Mouse (Mus musculus) effector memory CD4-positive, alpha-beta T cell, adult 7 months (primary cell): ENCODE measurements around the gene Prpf39. TPM values are rescaled to one million over a fixed set of nuclear protein-coding genes. Genes with fewer than 3 reads are reported as not detected.

Experiments
- polyA plus RNA-seq: library from polyadenylated mRNA; unstranded; fragments of 100-300 nt; shearing (Covaris generic); gene quantifications from one replicate; pipeline ENCODE4 v1.2.1, GENCODE M21; 2017

Gene Prpf39
- polyA plus RNA-seq: 75.0 TPM

DNA sequence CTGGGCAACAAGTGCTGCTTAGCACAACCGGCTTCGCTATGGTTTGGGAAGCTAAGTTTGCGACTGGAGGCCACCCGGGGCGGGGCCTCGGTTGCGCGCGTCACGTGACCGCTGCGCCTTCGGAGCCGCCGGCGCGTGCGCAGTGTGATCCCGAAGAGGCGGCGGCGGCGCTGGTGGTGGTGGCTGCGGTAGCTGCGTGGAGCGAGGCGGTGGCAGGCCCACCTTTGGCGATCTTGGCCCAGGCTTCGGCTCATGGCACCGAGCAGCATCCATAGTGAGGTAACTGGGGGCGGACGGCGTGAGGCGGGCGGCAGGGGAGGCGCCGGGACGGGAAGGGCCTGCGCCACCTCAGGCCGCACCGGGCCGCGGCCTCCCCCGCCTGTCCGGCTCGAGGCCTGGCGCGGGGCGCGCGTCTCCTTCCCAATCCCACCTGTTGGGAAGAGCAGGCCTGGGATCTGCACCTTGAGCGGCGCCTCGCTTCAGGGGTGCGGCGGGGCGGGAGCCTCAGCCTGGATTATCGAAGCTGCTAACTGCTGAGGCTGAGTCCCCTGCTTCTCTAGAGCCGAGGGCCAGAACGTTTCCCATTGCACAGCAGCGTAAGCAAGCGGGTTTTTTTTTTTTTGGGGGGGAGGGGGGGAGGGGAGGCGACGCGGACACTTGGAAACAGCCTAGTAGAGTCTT is at the start of gene Prpf39:
Prpf39 (plus strand) TSS at position 144 of the 681 bp plus-strand sequence.

DNA sequence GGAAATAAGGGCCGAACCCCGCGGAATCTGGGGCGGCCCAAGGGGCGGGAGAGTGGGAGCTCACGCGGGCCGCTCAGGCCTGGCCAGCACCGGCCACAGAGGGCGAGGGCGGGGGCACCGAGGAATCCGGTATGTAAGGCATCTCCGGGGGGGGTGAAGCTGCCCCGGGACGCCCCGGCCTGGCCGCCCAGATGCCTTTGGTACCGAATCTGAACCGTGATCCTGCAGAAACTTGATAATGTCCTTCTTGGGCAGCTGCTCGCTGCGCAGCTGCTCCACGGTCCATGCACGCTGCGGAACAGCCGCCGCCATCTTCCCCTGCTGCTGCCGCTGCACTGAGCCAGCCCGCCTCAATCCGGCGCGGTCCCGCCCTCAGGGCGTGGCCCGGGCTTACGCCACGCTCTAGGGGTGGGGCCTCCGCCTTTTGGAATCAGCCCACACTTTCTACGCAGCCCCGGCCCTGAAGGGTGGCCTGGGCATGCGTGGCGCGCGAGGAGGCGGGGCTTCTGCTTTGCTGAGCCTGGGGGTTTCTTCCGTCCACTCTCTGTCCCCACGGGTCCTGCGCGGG is 37.6 kb downstream of the Prpf39 start, which contains the start of gene Fkbp3:
Fkbp3 (minus strand) TSS at position 397 of the 568 bp plus-strand sequence.

DNA sequence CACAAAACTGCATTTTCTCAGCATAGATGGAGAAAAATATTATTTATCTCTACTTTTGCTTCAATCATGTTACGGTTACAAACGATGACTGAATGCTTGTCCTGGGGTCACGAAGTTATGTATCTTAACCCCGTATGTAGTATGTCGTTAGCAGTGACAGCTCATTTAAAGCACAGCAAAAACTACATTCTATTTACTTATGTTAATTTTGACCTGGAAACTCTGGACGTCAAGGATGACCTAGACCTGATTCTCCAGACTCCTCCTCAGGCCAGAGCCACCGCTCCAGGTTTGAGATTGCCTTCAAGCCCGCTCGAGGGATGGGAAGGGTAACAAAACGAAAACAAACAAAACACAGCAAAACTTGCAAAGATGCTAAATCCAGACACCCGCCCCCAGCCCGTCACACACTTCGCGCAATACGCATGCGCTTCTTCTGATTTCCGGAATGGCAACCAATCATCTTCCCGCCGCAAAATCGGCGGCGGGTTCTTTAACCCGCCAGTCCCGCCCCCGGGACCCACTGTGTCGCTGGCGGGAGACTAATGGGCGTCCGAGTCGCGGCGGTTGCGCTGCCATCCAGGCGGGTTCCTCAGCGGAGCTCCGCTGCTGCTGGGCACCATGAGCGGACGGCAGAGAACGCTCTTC is 39.1 kb downstream of the Prpf39 start, which contains the start of gene Fancm:
Fancm (plus strand) TSS at position 519 of the 648 bp plus-strand sequence.

Other genes with a start within 250 kb of the Prpf39 start
- gene Gm527, start 118.4 kb upstream of the Prpf39 start, polyA plus RNA-seq: 21.6 TPM
- gene Klhl28, start 70.8 kb upstream of the Prpf39 start, polyA plus RNA-seq: 20.6 TPM
- 43.0 TPM for gene Togaram1, start 70.5 kb upstream of the Prpf39 start, polyA plus RNA-seq
- 207 TPM for gene Fkbp3, start 37.7 kb downstream of the Prpf39 start, polyA plus RNA-seq
- 12.2 TPM for gene Fancm, start 39.3 kb downstream of the Prpf39 start, polyA plus RNA-seq
- gene Mis18bp1, start 136.3 kb downstream of the Prpf39 start, polyA plus RNA-seq: 0.62 TPM
- gene Wdr20rt, start 189.2 kb downstream of the Prpf39 start, polyA plus RNA-seq: 0.49 TPM